Mouse (Mus musculus): Measurements from ENCODE around the gene Olfr804. TPM values are rescaled to one million over a fixed set of nuclear protein-coding genes. Genes with fewer than 3 reads are reported as not detected.

Olfr804 gene
- not detected for polyA plus RNA-seq (2017; shearing (Covaris generic))

DNA sequence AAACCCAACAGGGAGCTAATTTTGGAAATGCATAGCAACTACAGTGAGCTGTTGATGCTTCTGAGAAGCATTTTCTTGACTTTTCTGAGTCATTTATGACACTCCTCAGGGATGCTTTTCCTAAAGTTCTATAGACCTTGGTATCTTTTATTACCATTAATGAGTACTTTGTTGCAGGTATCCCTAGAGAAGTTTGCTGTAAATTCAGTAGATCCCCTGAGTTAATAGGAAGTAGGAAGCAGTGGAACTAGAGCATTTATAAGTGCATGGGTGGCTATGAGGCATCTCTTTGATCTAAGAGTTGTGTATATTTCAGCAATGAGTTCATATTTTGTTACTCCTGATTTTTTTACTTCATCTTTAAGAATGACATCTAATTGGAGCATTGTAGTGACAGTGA lies at the start of gene Olfr804:
TSS of gene Olfr804 (plus strand) at position 301 of the 400 bp plus-strand sequence.

DNA sequence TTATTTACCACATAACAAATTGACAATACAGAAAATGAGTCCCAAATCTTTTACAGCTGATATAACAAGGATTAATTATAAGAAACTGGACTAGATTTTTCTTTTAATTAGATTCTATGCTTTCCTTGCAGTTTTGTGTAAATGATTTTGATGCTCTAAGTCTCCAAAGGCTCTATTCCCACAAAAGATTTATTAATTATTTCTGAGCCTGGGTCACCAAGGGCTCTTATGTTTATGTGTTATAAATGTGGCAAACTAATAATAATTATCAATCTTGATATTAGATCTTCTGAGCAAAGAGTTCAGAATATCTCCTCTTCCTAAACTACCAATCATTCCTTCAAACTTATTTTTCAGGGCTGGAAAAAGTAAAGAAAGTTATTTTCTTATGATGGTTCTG lies 45.6 kb upstream of the Olfr804 start, which contains the start of gene Olfr800:
TSS of gene Olfr800 (plus strand) at position 301 of the 400 bp plus-strand sequence.

DNA sequence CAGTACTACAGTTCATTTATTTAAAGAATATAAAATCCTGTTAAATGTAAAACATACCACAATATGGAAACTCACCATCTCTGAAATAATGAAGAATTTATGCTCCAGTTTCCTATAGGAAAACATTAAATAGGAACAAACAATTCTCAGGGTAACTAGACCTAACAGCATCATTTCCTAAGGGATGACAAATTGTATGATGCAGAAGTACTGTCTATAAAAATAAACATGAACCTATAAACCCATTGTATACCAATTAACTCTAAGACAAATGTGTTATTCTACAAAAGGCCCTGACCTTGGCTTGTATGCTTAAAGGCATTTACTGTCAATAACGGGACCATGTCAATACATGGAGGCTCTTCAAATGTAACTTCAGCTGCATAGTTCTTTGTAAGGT lies 29.2 kb upstream of the Olfr804 start, which contains the start of gene Olfr801:
TSS of gene Olfr801 (minus strand) at position 101 of the 400 bp plus-strand sequence.

DNA sequence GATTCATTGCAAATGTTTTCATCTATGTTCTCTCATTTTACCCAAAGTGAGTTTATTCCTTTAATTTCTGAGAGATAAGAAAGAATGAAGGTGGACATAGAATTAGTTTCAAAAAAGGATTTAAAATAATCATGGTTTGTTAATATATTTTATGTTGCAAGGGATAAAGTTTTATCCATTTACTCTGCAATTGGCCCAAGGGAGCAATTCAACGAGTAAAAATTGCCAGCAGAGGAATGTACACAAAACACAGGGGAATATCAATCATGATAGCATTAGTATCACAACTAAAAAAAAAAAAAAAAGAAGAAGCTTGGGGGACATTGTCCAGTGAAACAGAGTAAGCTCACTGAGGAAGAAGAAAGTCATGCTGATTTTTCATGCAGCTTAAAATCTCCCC lies 14.9 kb upstream of the Olfr804 start, which contains the start of gene Olfr802:
TSS of gene Olfr802 (minus strand) at position 101 of the 400 bp plus-strand sequence.

DNA sequence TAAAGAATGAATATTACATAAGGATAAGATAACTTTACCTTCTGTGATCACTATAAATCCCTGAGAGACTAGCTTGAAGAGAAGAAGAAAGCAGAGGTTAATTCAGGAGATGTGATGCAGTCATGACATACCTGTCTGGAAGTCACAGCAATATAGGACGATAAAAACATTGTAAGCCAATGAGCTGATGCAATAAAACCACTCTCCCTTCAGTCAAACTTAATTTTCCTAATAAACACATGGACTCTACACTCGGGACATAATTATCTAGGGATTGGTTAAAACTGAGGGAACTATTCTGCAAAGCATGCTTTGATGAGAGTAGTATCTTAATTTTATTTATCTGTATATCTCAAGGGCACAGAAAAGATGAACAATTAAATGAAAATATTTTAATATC lies 8.8 kb upstream of the Olfr804 start, which contains the start of gene Olfr803:
TSS of gene Olfr803 (minus strand) at position 101 of the 400 bp plus-strand sequence.

DNA sequence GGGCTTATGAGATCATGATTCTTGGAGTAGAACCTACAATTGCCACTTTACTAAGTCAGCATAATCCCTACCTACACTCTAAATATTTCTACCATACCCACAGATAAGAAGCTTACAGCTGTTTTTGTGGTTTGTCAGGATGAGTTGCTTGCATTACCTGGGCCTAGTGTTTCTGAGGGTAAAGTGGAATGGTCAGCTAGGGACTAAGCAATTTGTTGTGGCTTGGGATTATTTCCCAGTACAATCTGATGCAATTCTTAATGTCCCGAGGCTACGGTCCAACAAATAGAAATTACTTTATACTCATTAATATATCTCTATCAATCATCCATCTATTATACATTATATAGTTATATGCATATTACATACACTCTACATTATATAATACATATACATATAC lies 26.3 kb downstream of the Olfr804 start, which contains the start of gene Olfr805:
TSS of gene Olfr805 (minus strand) at position 101 of the 400 bp plus-strand sequence.

DNA sequence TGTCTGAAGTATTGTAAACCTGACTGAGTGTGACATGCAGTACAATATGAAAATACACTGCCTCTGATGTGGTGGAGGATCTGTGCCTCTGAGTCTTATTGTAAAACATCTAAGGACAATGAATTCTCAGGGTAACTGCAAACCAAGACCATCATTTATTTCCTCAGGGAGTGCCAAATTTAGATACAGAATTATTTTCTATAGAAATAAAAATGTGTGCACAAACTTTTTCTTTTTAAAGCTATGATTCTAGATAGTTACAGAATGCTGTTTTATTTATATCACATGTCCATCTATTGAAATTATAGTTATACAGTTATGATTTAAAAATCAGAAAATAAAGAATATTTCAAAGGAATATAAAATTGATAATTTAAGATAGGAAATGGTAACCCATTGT lies 38.8 kb downstream of the Olfr804 start, which contains the start of gene Olfr806:
TSS of gene Olfr806 (minus strand) at position 101 of the 400 bp plus-strand sequence.

DNA sequence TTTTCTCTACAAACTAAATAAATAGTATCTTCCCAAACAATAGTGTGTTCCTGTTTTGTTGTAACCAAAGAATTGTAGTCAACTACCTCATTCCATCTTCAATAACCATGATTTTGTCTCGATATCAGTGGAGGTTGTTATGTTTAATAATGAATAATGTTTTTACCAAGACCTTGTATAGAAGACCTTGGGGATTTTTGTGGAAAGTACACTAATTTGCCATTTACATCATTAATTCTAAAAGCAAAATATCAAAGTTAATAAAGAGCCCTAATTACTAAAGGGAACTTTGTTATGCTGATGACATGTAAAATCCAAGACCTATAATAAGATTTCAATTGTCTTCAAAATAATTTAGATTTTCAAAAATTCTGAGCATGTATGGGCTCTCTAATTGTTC lies 54.7 kb downstream of the Olfr804 start, which contains the start of gene Olfr807:
TSS of gene Olfr807 (minus strand) at position 101 of the 400 bp plus-strand sequence.

Other genes starting within 250 kb of the Olfr804 start
- 0.20 TPM for gene Olfr787, start 241.3 kb upstream of the Olfr804 start, polyA plus RNA-seq (2017; shearing (Covaris generic))
- 0.21 TPM for gene Olfr788, start 232.2 kb upstream of the Olfr804 start, polyA plus RNA-seq (2017; shearing (Covaris generic))
- gene Olfr789, start 218.5 kb upstream of the Olfr804 start, polyA plus RNA-seq (2017; shearing (Covaris generic)): not detected
- gene Olfr790, start 204.7 kb upstream of the Olfr804 start, polyA plus RNA-seq (2017; shearing (Covaris generic)): not detected
- not detected for gene Olfr791, start 181.4 kb upstream of the Olfr804 start, polyA plus RNA-seq (2017; shearing (Covaris generic))
- gene Olfr792, start 164.0 kb upstream of the Olfr804 start, polyA plus RNA-seq (2017; shearing (Covaris generic)): not detected
- not detected for gene Olfr794, start 135.6 kb upstream of the Olfr804 start, polyA plus RNA-seq (2017; shearing (Covaris generic))
- not detected for gene Olfr796, start 90.6 kb upstream of the Olfr804 start, polyA plus RNA-seq (2017; shearing (Covaris generic))
- 0.38 TPM for gene Olfr798, start 75.3 kb upstream of the Olfr804 start, polyA plus RNA-seq (2017; shearing (Covaris generic))
- not detected for gene Olfr799, start 65.7 kb upstream of the Olfr804 start, polyA plus RNA-seq (2017; shearing (Covaris generic))
- not detected for gene Olfr800, start 45.5 kb upstream of the Olfr804 start, polyA plus RNA-seq (2017; shearing (Covaris generic))
- not detected for gene Olfr801, start 29.3 kb upstream of the Olfr804 start, polyA plus RNA-seq (2017; shearing (Covaris generic))
- not detected for gene Olfr802, start 15.0 kb upstream of the Olfr804 start, polyA plus RNA-seq (2017; shearing (Covaris generic))
- not detected for gene Olfr803, start 8.9 kb upstream of the Olfr804 start, polyA plus RNA-seq (2017; shearing (Covaris generic))
- not detected for gene Olfr805, start 26.2 kb downstream of the Olfr804 start, polyA plus RNA-seq (2017; shearing (Covaris generic))
- not detected for gene Olfr806, start 38.7 kb downstream of the Olfr804 start, polyA plus RNA-seq (2017; shearing (Covaris generic))
- gene Olfr807, start 54.6 kb downstream of the Olfr804 start, polyA plus RNA-seq (2017; shearing (Covaris generic)): 0.21 TPM
- not detected for gene Olfr808, start 62.3 kb downstream of the Olfr804 start, polyA plus RNA-seq (2017; shearing (Covaris generic))
- gene Olfr809, start 71.4 kb downstream of the Olfr804 start, polyA plus RNA-seq (2017; shearing (Covaris generic)): not detected
- gene Olfr810, start 91.7 kb downstream of the Olfr804 start, polyA plus RNA-seq (2017; shearing (Covaris generic)): not detected
- gene Olfr811, start 101.2 kb downstream of the Olfr804 start, polyA plus RNA-seq (2017; shearing (Covaris generic)): not detected
- not detected for gene Olfr812, start 142.9 kb downstream of the Olfr804 start, polyA plus RNA-seq (2017; shearing (Covaris generic))
- gene Olfr813, start 152.2 kb downstream of the Olfr804 start, polyA plus RNA-seq (2017; shearing (Covaris generic)): not detected
- 0.11 TPM for gene Olfr814, start 176.6 kb downstream of the Olfr804 start, polyA plus RNA-seq (2017; shearing (Covaris generic))
- 0.21 TPM for gene Olfr815, start 202.7 kb downstream of the Olfr804 start, polyA plus RNA-seq (2017; shearing (Covaris generic))
- gene Olfr816, start 212.4 kb downstream of the Olfr804 start, polyA plus RNA-seq (2017; shearing (Covaris generic)): 1.5 TPM
- gene Olfr818, start 245.9 kb downstream of the Olfr804 start, polyA plus RNA-seq (2017; shearing (Covaris generic)): not detected